Mouse (Mus musculus) hindbrain, postnatal 0 days (tissue): ENCODE measurements around the gene Slc17a7. TPM values are rescaled to one million over a fixed set of nuclear protein-coding genes. Genes with fewer than 3 reads are reported as not detected.

Experiments used
- ATAC-seq: fragments of 200-750 bp; cut with Nextera tagmentation; 2 replicates; pipeline ENCODE4 v1.8.0; 2017; ENCODE audit warnings: mild to moderate bottlenecking, moderate TSS enrichment, moderate library complexity
- DNase-seq: peaks from one replicate; pipeline ENCODE4 v3.0.0-alpha.2; 2015; ENCODE audit warnings: low spot score
- H3K27ac ChIP-seq: fragments of 300-500 bp; sonication (generic); 2 replicates; pipeline ENCODE4 v1.5.1; 2014; ENCODE audit warnings: mild to moderate bottlenecking
- H3K27me3 ChIP-seq: fragments of 300-500 bp; sonication (generic); 2 replicates; pipeline ENCODE4 v1.6.1; 2014; ENCODE audit warnings: low read length, mixed read lengths; ENCODE audit not compliant: insufficient read depth
- H3K36me3 ChIP-seq: fragments of 300-500 bp; sonication (generic); 2 replicates; pipeline ENCODE4 v1.6.1; 2014; ENCODE audit warnings: low read length, mixed read lengths; ENCODE audit not compliant: insufficient read depth
- H3K4me1 ChIP-seq: fragments of 300-500 bp; sonication (generic); 2 replicates; pipeline ENCODE4 v1.6.1; 2014; ENCODE audit warnings: antibody characterized with exemption, low read length, mixed read lengths; ENCODE audit not compliant: insufficient read depth
- H3K4me2 ChIP-seq: fragments of 300-500 bp; sonication (generic); 2 replicates; pipeline ENCODE4 v1.6.1; 2014; ENCODE audit warnings: low read depth, mild to moderate bottlenecking, low read length, moderate library complexity, mixed read lengths
- H3K4me3 ChIP-seq: fragments of 300-500 bp; sonication (generic); 2 replicates; pipeline ENCODE4 v1.5.1; 2014; ENCODE audit warnings: low read length
- H3K9ac ChIP-seq: fragments of 300-500 bp; sonication (generic); replicated peaks from 2 replicates; pipeline ENCODE4 v1.6.1; 2014; ENCODE audit warnings: mild to moderate bottlenecking, low read length, moderate library complexity, mixed read lengths
- H3K9me3 ChIP-seq: fragments of 300-500 bp; sonication (generic); 2 replicates; pipeline ENCODE4 v1.6.1; 2016; ENCODE audit warnings: low read length, mixed read lengths
- CTCF ChIP-seq: IDR thresholded peaks from 2 replicates; pipeline ENCODE4 v1.5.1; 2016; ENCODE audit warnings: antibody characterized with exemption, control low read depth, low read depth
- WGBS: fragments of 180-500 bp; shearing (Covaris S2); extraction: QIAGEN DNeasy Blood & Tissue Kit; methylation state at CpG from one replicate; pipeline ENCODE4 v1.1.7; 2014; 5-methylcytosine and 5-hydroxymethylcytosine counted together
- polyA plus RNA-seq: library from polyadenylated mRNA; unstranded; fragments of >200 nt; fragmentation: Nextera tagmentation; extraction: Ambion mirVana; gene quantifications from 2 replicates; pipeline ENCODE4 v1.2.1, GENCODE M21; 2015
- total RNA-seq: library from RNA; depleted of rRNA; stranded (reverse); fragments of >200 nt; gene quantifications from 2 replicates; pipeline ENCODE4 v1.2.3, GENCODE M21; 2014; rRNA removed

Slc17a7 gene
- total RNA-seq = 9.8 and 13.5 TPM in 2 replicates
- polyA plus RNA-seq = 4.2 and 4.6 TPM in 2 replicates

DNA sequence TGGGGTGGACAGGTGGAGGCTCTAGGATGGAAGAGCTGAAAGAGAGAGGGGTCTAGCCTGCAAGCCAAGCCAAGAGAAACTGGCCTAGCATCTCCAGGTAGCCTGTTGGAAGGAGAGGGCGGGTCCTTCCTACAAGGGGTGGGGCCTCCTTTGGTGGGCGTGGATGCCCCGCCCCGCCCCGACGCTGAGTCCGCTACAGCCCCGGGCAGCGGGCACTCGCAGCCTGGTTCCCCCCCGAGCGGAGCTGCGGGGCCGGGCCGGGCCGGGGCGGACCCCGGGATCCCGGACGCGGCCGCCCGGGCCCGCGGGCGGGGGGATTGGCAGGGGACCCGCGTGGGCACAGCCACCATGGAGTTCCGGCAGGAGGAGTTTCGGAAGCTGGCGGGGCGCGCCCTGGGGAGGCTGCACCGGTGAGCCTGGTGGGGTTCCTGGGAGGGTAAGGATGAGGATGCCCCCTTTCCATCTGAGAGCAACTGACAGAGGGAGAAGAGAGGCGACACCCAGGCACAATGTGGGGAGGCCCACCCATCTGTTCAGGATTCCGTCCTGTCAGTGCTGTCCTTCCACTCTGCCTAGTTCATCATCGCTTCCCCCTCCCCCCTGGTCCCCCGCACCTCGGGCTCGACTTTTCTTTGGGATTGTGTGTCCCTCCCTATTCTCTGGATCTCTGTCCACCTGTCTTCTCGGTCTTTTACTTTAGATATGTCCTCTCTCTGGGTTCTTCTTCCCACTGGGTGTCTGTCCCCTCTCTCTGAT, at the start of gene Slc17a7:
Slc17a7 (plus strand) TSS at position 215 of the 756 bp plus-strand sequence.
- H3K27me3 ChIP-seq = peaks cover 31% of the 10 kb centered on the region
- no peak for TF ChIP-seq CTCF

DNA sequence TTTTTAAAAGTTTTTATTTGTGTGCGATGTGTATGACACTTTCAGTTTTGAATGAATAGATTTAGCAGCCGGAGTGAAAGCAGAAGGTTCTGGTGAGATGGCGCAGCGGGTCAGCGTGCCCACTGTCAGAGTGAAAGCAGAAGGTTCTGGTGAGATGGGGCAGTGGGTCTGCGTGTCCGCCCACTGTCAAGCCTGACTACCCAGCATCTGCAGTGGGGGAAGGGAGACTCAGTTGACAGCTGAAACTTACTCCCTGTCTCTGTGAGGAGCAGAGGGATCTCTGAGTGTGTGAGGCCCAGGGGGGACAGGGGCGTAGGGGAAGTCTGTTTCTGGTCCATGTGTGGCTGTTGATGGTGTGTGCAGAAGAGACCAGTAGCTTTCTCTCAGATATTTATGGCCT, 46.2 kb upstream of the Slc17a7 start:
- Histone ChIP-seq H3K9me3 (no peaks in the 10 kb centered on the region), H3K4me1 (no peaks in the 10 kb centered on the region), H3K4me3 (no peak overlapping the region), H3K27ac (no peak overlapping the region), H3K4me2 (no peak overlapping the region), H3K36me3 (peaks cover 40% of the 10 kb centered on the region), H3K9ac (no peak overlapping the region), H3K27me3 (no peaks in the 10 kb centered on the region)
- ATAC-seq (no peak), DNase-seq (no peak)
- 81% methylated on average over 8 of the region's 8 CpGs for WGBS
- no peak for TF ChIP-seq CTCF

More for the DNA sequence above, at the start of gene Slc17a7:
- Histone ChIP-seq H3K9ac (peak within 1 kb of the TSS; percentile 51), H3K4me3 (peak within 1 kb of the TSS; percentile 40), H3K4me2 (peak within 1 kb of the TSS; percentile 58), H3K4me1 (peaks cover 9% of the 10 kb centered on the region; the same call in 1 of the 2 replicates), H3K9me3 (no peaks in the 10 kb centered on the region), H3K36me3 (0 out of 2 replicates have a peak, but pooled peaks cover 4% of the 10 kb centered on the region), H3K27ac (no peak within 1 kb of the TSS)
- no peak for ATAC-seq
- DNase-seq = no peak
- 3% methylated on average over 40 of the region's 41 CpGs for WGBS

DNA sequence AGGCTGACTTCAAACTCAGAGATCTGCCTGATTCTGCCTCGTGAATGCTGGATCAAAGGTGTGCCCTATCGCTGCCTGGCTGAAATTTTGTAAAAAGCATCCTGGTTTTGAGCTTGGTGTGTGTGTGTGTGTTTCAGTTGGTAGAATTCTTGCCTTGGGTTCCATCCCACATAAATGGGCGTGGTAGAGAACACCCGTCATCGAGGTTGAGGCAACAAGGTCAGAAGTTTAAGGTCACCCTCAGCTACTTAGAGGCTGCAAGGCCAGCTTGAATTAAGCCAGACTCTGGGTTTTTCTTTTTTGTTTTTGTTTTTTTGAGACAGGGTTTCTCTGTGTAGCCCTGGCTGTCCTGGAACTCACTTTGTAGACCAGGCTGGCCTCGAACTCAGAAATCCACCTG, 45.4 kb upstream of the Slc17a7 start:
- Histone ChIP-seq H3K27me3 (no peaks in the 10 kb centered on the region), H3K9ac (no peak overlapping the region), H3K27ac (no peak overlapping the region), H3K4me1 (peaks cover 6% of the 10 kb centered on the region), H3K4me3 (no peak overlapping the region), H3K4me2 (no peak overlapping the region), H3K9me3 (no peaks in the 10 kb centered on the region), H3K36me3 (peaks cover 46% of the 10 kb centered on the region)
- 92% methylated on average over 6 of the region's 6 CpGs for WGBS
- DNase-seq (no peak), ATAC-seq (no peak)
- no peak for TF ChIP-seq CTCF

DNA sequence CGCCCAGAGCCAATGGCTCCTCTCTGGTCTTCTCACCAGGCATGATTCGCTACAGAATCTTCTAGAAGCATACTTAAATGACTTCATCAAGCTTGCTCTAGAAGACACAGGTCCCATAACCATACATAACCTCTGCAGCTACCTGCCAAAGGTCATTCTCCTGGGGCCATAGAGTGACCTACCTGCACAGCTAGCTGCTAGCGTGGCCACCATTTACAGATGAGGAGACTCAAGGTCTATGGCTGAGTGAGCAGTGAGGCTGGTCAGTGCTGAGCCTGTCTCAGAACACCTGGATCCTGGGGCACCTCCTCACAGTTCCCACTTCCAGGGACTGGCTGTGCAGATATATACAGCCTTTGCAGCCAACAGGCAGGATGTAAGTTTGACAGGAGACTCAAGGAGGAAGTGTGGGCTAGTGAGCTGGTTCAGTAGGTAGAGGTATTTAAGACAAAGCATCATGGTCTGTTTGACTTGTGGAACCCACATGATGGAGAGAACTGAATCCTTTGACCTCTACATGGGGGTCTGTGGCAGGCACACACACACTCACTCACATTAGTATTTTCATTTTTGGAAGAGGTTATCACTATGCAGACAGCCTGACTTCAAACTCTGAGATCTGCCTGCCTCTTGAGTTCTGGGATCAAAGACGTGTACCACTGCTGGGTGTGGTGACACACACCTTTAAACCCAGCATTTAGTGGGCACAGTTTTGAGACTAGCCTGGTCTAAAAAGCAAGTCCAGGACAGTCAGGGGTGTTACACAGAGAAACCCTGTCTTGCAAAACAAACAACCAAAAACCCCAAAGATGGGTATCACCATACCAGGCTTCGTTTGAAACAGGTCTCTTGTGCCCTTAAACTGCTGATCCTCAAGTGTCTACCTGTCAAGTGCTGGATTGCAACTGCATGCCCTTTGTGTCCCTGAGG, 43.7 kb upstream of the Slc17a7 start:
- DNase-seq (no peak), ATAC-seq (no peak)
- no peaks in the 10 kb centered on the region for H3K27me3 ChIP-seq
- H3K36me3 ChIP-seq = peaks cover 47% of the 10 kb centered on the region
- no peak for TF ChIP-seq CTCF
- no peak overlapping the region for H3K4me2 ChIP-seq
- no peak overlapping the region for H3K27ac ChIP-seq
- H3K4me3 ChIP-seq = no peak overlapping the region
- no peak overlapping the region for H3K9ac ChIP-seq
- H3K4me1 ChIP-seq = peaks cover 6% of the 10 kb centered on the region
- H3K9me3 ChIP-seq = no peaks in the 10 kb centered on the region
- 77% methylated on average over 5 of the region's 5 CpGs for WGBS

- no peaks in the 10 kb centered on the region for H3K27me3 ChIP-seq
- 62% methylated on average over 8 of the region's 8 CpGs for WGBS
- no peak overlapping the region for H3K4me3 ChIP-seq
- no peak overlapping the region for H3K9ac ChIP-seq
- no peak overlapping the region; the same call in 1 of the 2 replicates for H3K27ac ChIP-seq
- DNase-seq (no peak), ATAC-seq (no peak)
- peaks cover 60% of the 10 kb centered on the region for H3K36me3 ChIP-seq
- H3K4me1 ChIP-seq = peaks cover 6% of the 10 kb centered on the region
- H3K9me3 ChIP-seq = no peaks in the 10 kb centered on the region
- H3K4me2 ChIP-seq = no peak overlapping the region
- no peak for TF ChIP-seq CTCF
Observed at GRCm38 (mm10) chr7:45121404-45121803, 42.3 kb upstream of the Slc17a7 start.

DNA sequence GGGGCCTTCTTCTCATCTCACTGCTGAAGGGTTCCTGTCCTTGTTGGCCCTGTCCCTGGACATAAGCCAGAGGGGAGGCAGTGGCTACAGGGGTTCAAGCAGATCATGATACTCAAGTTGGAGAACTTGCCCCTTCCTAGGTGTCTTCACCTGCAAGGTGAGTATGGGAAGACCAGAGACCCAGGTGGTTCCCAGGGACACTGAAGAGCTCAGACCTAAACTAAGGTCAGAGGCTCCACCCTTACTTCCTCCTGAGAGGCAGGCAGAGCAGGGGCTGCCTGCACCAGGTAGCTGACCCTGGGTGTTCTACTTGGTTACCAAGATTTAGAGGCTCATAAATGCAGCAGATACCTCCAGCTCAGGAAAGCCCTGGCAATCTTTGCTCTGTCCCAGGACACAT, 41.8 kb upstream of the Slc17a7 start:
- DNase-seq (no peak), ATAC-seq (no peak)
- H3K9ac ChIP-seq = no peak overlapping the region
- H3K4me1 ChIP-seq = peaks cover 8% of the 10 kb centered on the region
- no peak overlapping the region for H3K4me2 ChIP-seq
- no peak for TF ChIP-seq CTCF
- H3K4me3 ChIP-seq = no peak overlapping the region
- H3K27ac ChIP-seq = no peak overlapping the region
- no peaks in the 10 kb centered on the region for H3K9me3 ChIP-seq
- no peaks in the 10 kb centered on the region for H3K27me3 ChIP-seq
- peaks cover 66% of the 10 kb centered on the region for H3K36me3 ChIP-seq
